Mouse (Mus musculus): ENCODE measurements around the gene Olfr643.

The Olfr643 gene

DNA sequence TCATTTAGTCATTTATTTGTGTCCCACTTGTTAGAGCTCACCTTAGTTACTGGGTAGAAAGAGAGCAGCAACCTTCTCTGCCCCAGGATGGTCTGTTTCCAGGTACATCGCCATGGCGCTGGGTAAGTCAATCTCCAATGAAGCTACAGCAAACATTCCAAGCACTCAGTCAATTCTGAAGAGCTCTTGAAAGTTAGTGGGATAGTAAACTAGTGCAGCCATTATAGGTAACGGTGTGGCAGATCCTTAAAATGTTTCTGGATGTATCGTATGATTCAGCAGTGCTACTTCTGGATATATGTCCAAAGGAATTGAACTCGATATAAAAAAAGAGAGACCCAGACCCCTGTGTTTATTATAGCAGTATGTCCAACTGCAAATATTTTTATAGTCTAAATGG is at the start of gene Olfr643:
Olfr643 (minus strand) TSS at position 101 of the 400 bp plus-strand sequence.
- DNase-seq (ENCODE audit: low read depth, low spot score): no peak

DNA sequence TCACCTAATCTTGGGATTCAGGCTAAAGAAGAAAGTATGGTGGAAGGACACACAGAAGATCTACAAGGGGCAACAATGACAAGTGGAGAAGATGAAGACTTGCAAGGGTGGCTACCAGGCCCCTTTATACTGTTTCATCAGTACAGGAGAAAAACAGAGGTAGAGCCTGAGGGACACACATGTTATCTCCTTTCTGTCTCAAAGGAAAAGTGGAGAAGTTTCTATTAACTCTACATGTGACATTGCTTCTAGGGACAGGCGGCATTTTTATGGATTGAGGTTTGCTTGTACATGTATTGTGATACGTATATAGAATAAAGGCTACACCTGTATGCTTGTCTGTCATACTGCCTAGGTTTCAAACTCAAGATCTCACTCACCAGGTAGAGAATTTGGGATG is 46.1 kb upstream of the Olfr643 start, which contains the start of gene Olfr648:
Olfr648 (minus strand) TSS at position 101 of the 400 bp plus-strand sequence.
- DNase-seq (ENCODE audit: low read depth, low spot score): no peak

DNA sequence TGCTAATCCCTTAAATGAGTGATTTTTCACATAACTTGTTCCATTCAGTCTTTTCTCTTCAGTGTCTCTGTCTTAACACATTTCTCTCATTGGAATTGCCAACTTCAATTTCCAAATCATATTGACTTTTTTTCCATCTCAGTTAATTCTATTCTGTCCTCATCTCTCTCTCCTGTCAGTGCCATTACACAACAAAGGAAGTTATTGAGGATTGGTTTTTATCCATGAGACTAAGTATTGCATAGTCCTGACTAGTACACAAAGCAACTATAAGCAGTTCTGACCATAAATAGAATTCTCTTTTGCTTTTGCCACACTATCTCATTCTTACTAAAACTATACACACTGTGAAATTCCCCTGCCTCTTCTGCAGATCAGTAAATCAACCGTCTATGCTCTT is 41.9 kb upstream of the Olfr643 start:
- DNase-seq (ENCODE audit: low read depth, low spot score): no peak

DNA sequence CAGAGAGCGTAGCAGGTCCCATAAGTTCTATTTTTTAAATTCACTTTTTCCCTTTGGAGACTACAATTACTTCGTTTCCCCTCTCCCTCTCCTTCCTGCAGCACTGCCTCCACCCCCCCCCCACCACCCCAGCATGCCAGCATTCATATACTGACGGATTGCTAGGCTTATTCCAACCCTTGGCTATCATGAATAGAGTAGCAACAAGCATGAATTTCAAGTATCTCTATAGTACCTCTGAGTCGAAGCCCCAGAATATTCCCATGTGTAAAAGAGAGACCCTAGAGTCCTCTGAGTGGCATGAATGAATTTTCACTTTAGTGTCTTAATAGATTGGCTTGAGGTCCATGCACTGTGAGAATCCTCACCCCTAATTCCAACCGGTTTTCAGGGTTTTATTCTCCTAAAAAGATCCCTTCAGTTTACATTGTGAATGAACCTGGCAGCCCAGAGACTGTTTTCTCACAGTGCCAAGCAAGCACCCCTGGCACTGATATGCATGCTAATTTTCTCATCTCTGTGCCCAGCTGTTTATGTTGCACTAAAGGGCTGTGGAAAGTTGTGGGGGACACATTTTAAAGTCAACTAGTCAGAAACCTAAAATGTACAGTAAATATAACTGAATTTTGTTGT is 41.3 kb upstream of the Olfr643 start:
- DNase-seq (ENCODE audit: low read depth, low spot score): no peak

DNA sequence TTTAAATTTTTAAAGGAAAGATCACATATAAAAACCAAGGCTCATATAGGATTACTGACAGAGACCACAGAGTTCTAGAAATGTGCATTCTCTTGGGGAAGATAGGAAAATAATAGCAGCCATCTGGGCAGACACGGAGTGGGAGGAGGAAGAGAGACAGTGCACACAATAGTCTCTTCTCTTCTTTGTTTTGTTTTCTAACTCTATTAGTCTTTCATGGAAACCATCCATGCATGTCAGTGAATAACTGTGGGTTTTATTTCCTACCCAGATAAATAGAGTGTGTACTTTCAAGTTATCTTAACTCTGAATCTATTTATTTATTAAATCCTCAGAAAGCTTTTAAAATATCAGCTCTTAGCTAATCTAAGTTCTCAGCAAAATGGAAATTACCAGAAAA is 37.9 kb upstream of the Olfr643 start:
- DNase-seq (ENCODE audit: low read depth, low spot score): no peak

DNA sequence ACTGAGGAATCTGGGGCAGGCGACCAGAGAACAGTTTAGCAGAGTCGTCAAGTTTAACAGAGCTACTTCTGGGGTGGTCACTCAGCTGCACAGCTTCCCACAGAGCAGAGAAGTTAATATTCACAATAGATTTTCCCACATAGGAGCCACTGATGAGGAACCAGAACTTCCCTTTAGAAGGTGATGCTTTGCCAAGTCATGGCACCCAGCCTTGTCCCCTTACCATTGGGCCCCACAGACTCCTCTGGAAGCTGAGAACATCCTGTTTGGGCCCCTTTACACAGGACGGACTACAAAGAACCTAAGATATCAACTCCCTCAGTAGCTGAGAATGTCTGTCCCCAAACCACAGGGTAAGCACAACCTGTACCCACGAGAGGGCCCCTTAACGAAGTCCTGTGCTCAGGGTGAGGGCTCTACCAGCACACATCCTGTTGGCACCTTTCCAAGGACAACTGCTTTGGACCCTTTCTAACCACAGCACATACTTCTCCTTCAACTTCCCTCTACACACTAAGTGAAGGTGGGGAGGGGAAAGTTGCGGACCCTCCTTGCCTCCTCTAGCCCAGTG is 32.5 kb upstream of the Olfr643 start:
- DNase-seq (ENCODE audit: low read depth, low spot score): no peak

DNA sequence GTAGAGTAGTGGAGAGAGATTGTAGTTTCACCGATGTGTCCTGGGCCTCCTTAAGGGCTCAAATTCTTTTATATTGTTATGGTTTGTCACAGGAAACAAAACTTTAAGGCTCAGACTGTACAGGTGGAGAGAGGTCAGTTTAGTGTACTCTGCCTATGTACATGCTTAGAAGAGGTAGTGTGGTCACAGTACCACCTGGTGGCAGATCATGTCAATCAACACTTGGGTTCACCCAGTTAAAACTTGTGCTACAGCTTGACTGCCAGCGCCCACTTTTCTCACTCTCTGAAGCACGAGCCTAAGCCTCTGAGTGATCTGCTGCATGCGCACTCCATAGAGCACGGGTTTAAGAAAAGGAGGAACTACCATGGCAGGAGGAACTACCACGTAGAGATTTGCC is 29.9 kb upstream of the Olfr643 start:
- DNase-seq (ENCODE audit: low read depth, low spot score): no peak

DNA sequence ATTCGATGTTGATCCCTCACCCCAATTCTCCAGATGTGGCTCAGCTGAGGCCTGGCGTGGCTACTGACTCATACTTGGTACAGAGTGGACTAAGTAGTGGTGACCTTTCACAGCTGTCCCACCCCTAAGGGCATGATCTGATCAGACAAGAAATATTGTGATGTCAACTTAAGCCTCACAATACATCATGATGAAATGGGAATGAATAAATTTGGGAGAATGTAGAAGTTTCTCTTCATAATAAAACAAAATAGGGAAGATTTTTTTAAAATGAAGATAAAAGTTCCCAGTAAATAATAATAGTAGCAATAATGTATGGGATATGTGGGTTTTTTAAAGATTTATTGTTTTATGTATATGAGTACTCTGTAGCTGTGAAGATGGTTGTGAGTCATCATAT is 13.3 kb upstream of the Olfr643 start, which contains the start of gene Ubqlnl:
Ubqlnl (minus strand) TSS at position 101 of the 400 bp plus-strand sequence.
- DNase-seq (ENCODE audit: low read depth, low spot score): no peak

DNA sequence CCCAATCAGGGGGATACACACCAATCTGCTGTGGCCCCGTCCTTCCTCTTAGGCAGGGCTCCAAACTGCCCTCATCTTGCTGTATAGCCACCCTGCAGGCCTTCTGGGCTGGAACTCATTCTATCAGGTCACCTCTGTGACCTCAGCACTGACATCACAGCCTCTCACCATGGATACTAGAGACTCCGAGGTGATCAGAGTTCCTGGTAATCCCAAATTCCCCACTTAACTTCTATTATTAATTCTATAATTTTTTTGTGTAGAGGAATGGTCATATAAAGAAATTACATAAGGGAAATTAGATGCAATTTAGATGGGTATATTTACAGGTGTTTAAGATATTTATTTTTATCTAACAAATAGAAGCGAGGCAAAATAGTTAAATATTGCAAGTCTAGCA is 6.0 kb upstream of the Olfr643 start, which contains the start of gene Ubqln3:
Ubqln3 (minus strand) TSS at position 101 of the 400 bp plus-strand sequence.
- DNase-seq (ENCODE audit: low read depth, low spot score): no peak

DNA sequence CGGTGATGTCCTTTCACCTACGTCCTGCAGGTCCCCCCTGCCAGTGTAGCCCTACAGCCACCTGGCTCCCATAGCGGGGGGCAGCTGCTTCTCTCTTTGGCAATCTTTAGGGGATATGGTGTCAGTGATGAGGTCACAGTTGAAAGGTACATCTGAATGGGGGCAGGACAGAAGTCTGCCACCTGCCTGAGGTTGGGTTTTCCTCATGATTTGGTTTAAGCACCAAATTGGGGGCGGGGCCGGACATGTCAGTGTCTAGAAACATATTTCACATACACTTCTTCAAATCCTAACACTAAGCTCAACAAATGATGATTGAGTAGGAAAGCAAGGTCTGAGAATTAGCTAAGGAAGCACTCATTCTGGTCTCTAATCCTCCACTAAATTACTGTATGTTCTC is 7.5 kb downstream of the Olfr643 start, which contains the start of gene Ubqln5:
Ubqln5 (minus strand) TSS at position 101 of the 400 bp plus-strand sequence.
- no peak for DNase-seq (ENCODE audit: low read depth, low spot score)

DNA sequence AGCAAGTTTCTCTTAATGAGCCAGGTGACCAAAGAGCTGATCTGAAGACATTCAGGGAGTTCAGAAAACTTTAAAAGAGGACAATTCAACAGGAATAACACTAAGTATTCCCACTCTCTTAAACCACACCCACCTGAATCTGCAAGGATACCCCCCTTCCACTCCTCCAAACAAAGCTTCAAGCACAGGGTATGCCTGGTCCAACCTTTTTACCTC is 32.5 kb downstream of the Olfr643 start, which contains the start of gene Olfr646:
Olfr646 (plus strand) TSS at position 117 of the 216 bp plus-strand sequence.
- DNase-seq (ENCODE audit: low read depth, low spot score): no peak

DNA sequence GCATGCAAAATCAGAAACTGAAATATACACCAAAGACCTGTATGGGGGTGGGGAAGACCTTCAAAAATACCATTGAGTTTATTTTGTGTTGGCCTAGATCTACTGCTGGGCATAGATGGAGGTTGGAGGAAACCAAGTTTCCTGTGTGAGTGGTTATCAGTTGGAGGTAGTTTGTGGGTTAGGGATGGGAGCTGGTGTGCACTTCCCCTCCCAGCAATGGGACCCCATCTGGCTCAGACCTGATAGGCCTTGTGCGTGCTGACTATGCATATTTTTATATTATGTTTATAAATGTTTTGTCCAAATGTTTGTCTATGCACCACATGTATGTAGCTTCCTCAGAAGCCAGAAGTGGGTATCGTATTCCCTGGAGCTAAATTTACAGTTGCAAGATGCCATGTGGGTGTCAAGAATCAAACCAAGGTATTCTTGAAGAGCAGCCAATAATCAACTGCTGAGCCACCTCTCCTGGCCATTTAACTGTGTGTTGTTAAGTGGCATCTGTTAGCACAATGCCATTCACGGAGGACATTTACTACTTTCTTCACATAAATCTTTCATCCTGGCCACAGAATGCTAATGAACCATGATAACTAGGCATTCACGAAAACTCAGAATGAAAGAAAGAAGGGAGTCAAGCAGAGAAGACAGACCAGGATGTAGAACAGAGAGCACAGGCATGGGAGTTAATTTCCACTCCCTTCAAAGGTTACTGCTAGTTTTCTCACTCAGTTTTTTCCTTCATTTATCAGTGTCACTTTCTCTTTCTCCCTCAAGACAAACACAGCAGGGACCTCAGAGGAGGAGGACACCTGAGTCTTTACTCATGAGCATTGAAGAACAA is 33.1 kb downstream of the Olfr643 start:
- DNase-seq (ENCODE audit: low read depth, low spot score): no peak

DNA sequence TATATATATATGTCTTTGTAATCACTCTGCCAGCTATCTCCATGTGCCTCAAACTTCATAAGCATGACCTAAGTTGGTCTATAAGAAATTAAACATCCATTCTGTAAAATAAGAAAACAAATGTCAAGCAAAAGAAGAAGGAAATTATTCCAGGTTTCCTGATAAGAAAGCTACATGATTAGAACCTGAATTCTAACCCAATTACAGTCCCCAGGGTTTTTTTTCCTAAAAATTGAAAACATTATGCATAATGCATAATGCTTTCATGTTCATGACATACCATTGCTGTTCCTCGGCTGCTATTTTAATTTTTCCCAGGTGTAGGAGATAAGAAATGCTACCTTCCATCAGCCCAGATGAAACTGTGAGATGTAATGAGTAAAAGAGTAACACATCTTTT is 51.8 kb downstream of the Olfr643 start, which contains the start of gene Olfr645:
Olfr645 (minus strand) TSS at position 101 of the 400 bp plus-strand sequence.
- no peak for DNase-seq (ENCODE audit: low read depth, low spot score)

DNA sequence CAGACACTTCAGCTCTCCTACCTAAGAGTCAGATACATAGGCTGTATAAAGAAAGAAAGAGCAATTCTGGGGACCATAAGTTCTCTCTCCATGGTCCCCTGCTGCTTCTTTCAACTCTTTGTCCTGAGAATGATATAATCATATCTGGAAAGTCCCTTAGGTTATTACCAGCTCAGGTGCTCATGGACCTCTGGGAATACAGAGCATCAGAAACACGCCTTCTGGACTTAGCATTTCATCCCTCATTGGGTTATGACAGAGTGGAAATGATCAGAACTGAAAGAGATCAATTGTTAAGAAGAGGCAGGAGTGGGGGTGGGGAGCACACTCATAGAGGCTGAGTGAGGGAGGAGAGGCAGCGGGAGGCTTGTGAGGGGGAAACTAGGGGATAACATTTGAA is 65.4 kb downstream of the Olfr643 start, which contains the start of gene Olfr644:
Olfr644 (minus strand) TSS at position 101 of the 400 bp plus-strand sequence.
- no peak for DNase-seq (ENCODE audit: low read depth, low spot score)

DNA sequence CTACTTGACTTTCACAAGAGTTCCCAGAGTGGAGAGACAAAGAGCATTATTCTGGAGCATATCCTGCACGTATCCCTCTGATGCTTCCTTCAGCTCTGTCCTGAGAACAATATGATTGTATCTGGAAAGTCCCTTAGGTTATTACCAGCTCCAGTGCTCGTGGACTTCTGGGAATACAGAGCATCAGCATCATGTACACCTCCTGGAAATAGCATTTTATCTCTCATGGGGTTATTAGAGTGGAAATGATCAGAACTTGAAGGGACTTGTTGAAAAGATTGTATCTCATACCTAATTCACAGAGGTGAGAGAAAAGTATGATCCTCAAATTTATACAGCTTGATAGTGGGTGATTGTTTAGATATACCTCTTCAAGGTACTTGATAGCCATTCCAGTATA is 75.9 kb downstream of the Olfr643 start, which contains the start of gene 4930516K23Rik:
4930516K23Rik (minus strand) TSS at position 101 of the 400 bp plus-strand sequence.
- DNase-seq (ENCODE audit: low read depth, low spot score): no peak

DNA sequence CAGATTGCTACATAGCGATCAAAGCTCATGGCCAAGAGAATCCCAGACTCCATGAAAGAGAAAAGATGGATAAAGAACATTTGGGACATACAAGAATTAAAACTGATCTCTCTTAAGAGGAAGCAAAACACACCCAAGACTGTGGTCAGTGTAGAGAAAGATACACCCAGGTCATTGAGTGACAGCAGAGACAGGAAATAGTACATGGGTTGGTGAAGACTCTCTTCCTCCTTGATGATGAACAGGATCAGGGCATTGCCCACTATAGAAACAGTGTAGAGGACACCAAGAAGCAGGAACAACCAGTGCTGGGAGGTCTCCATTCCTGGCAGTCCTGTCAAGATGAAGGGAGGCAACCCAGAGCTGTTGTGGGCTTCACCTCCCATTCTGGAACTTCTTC is 78.0 kb downstream of the Olfr643 start:
- no peak for DNase-seq (ENCODE audit: low read depth, low spot score)

DNA sequence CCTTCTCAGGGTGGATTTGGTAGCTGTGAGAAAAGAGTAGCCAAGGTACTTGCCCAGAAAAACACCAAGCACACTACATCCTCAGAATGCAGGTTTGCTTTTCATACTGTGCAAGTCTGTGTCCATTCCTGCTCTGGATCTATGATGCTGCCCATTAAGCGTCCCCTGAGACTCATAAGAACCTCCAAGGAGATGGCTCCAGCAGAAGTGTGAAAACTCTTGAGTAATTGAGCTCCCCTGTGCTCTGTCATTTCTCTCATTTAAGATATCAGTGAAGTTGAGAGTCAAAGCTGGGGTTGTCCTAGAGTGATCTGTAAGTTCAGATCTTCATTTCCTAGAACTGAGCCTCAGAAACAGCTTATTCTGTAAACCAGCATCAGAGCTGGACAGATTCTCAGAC is 84.6 kb downstream of the Olfr643 start, which contains the start of gene Olfr642:
Olfr642 (minus strand) TSS at position 101 of the 400 bp plus-strand sequence.
- no peak for DNase-seq (ENCODE audit: low read depth, low spot score)

DNA sequence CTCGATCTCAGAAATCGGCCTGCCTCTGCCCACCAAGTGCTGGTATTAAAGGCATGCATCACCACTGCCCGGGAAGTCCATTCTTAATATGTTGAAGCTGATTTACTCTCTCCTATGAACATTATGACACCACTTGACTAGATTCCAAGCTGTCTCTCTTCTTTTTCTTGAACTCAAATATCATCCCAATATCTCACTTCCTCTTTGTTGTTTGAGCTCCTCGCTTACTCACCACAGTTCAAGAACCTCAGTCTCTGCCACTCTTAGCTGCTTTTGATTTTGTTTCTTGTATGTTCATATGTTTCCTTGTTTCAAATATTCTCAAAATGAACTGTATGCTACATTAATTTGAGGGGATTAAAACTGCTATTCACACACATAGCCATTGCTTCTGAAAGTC is 86.5 kb downstream of the Olfr643 start:
- no peak for DNase-seq (ENCODE audit: low read depth, low spot score)

DNA sequence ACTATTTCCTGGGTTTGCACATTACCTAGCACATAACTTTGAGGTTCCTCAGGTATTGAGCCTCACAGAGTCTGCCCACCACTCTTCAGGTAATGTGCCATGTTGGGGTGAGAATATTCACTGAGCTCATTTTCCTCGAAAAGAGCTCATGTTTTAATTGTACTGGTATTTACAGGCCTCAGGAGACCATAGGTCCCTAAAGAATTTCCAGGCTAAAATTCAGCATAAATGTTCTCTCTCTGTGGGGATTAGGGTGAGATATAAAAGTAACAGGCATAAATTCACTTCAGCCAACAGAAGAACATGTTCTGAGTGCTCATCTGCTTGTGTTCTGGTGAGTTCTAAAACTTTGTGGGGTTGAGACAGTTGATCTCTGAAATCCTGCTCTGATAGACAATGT is 102.1 kb downstream of the Olfr643 start, which contains the start of gene Olfr641:
Olfr641 (plus strand) TSS at position 301 of the 400 bp plus-strand sequence.
- no peak for DNase-seq (ENCODE audit: low read depth, low spot score)

DNA sequence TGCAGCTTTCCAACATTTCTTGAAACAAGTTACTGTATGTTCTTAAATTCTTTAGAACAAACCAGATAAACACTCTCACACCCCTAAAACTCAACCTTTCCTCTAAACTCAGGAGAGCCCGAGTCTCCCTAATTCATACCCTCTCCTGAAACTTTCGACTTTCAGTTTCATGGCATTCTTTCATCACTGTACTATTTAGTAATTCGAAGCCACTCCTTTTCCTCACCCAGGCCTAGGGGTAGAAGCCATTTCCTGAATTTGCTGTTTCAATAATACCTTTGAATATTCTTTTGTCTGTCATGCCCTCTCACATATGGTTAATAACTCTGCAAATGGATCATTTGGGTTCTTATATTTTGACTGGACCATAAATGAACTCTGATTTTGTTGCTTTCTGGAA is 110.2 kb downstream of the Olfr643 start:
- no peak for DNase-seq (ENCODE audit: low read depth, low spot score)

DNA sequence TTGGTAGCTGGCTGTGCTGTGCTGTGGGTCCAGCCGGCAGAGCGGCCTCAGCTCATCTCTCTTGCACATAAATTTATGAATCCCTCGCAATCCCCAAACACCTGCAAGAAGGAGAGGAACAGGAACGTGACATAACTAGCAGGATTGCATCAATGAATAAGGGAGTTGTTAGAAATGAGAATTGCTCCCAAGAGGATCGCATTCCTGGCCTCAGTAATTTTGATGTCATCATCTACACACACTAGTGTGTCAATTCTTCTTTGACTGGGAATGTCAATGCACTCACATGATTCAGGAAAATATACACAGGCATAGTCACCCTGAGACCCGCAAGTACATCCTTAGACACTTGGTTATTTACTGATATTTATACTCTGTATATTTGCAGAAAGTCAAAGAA is 111.7 kb downstream of the Olfr643 start, which contains the start of gene Olfr640:
Olfr640 (minus strand) TSS at position 101 of the 400 bp plus-strand sequence.
- DNase-seq (ENCODE audit: low read depth, low spot score): no peak

DNA sequence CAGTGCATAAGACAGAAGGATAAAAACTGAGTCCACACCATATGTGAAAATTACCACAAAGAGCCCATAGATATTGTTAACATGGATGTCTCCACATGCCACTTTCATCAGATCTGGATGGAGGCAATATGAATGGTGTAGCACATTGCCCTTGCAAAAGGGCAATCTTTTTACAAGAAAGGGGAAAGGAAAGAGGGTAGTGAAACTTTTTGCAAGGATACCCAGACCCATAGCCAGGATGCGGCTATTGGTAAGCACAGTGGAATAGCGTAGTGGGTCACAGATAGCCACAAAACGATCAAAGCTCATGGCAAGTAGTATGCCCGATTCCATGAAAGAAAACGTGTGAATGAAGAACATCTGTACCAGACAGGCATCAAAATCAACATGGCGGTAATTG is 115.6 kb downstream of the Olfr643 start:
- no peak for DNase-seq (ENCODE audit: low read depth, low spot score)
